Mouse (Mus musculus): Measurements from ENCODE around the gene Hist1h1d. TPM values are rescaled to one million over a fixed set of nuclear protein-coding genes. Genes with fewer than 3 reads are reported as not detected.
A peak's percentile ranks its signal among the peaks of the same experiment; 100 is the strongest.
"Not testable (repeated sequence)": the region's sequence is repeated elsewhere in the genome, so short reads cannot be mapped to it uniquely, and the experiment has no call there.

Gene Hist1h1d
- polyA plus RNA-seq, 1 experiment from 2014 or later, result 0.21 TPM

GRCm38 (mm10) chr13:23591206-23591605, 38.1 kb downstream of the Hist1h1d start:
- Histone ChIP-seq H3K27ac (ENCODE audit: low read depth, low read length) (no peak overlapping the region), H3K4me1 (replicated peaks; ENCODE audit: control insufficient read depth, insufficient read depth, low read length) (0 out of 2 replicates have a peak, but pooled peaks cover 10% of the 10 kb centered on the region), H3K4me2 (replicated peaks; ENCODE audit: low read depth) (no peak overlapping the region), H3K36me3 (ENCODE audit: control insufficient read depth, insufficient read depth) (no peaks in the 10 kb centered on the region), H3K9me3 (ENCODE audit: control insufficient read depth) (no peaks in the 10 kb centered on the region), H3K4me3 (ENCODE audit: low read depth, low read length) (no peak overlapping the region), H3K9ac (ENCODE audit: low read depth, low read length) (no peak overlapping the region), H3K27me3 (replicated peaks; ENCODE audit: control insufficient read depth, insufficient read depth, low read length) (no peaks in the 10 kb centered on the region)
- TF ChIP-seq CTCF (IDR thresholded peaks at IDR 0.05; ENCODE audit: low read depth), result no peak
- no peak for ATAC-seq
- 94% methylated on average over 7 of the region's 7 CpGs for WGBS

GRCm38 (mm10) chr13:23591886-23592285, 38.8 kb downstream of the Hist1h1d start:
- H3K27ac ChIP-seq (ENCODE audit: low read depth, low read length); H3K4me2 ChIP-seq (replicated peaks; ENCODE audit: low read depth); H3K4me3 ChIP-seq (ENCODE audit: low read depth, low read length); H3K36me3 ChIP-seq (ENCODE audit: control insufficient read depth, insufficient read depth); H3K9ac ChIP-seq (ENCODE audit: low read depth, low read length); ATAC-seq; H3K9me3 ChIP-seq (ENCODE audit: control insufficient read depth); H3K27me3 ChIP-seq (replicated peaks; ENCODE audit: control insufficient read depth, insufficient read depth, low read length); H3K4me1 ChIP-seq (replicated peaks; ENCODE audit: control insufficient read depth, insufficient read depth, low read length): not testable (repeated sequence)
- WGBS, result 81% methylated on average over 7 of the region's 7 CpGs

- 78% methylated on average over 7 of the region's 7 CpGs for WGBS
- H3K27me3 ChIP-seq (replicated peaks; ENCODE audit: control insufficient read depth, insufficient read depth, low read length), result no peaks in the 10 kb centered on the region
- H3K9me3 ChIP-seq (ENCODE audit: control insufficient read depth), result no peaks in the 10 kb centered on the region
- no peak overlapping the region for H3K4me2 ChIP-seq (replicated peaks; ENCODE audit: low read depth)
- peak overlapping the region; percentile 71 for H3K27ac ChIP-seq (ENCODE audit: low read depth, low read length)
- no peak overlapping the region for H3K4me3 ChIP-seq (ENCODE audit: low read depth, low read length)
- no peak overlapping the region for H3K9ac ChIP-seq (ENCODE audit: low read depth, low read length)
- no peaks in the 10 kb centered on the region for H3K36me3 ChIP-seq (ENCODE audit: control insufficient read depth, insufficient read depth)
- TF ChIP-seq CTCF (IDR thresholded peaks at IDR 0.05; ENCODE audit: low read depth), result no peak
- 0 out of 2 replicates have a peak, but pooled peaks cover 10% of the 10 kb centered on the region for H3K4me1 ChIP-seq (replicated peaks; ENCODE audit: control insufficient read depth, insufficient read depth, low read length)
- ATAC-seq, result no peak
Measured at GRCm38 (mm10) chr13:23592614-23593013, 39.6 kb downstream of the Hist1h1d start.

- Histone ChIP-seq H3K27ac (ENCODE audit: low read depth, low read length) (peak overlapping the region; percentile 71), H3K27me3 (replicated peaks; ENCODE audit: control insufficient read depth, insufficient read depth, low read length) (no peaks in the 10 kb centered on the region), H3K36me3 (ENCODE audit: control insufficient read depth, insufficient read depth) (no peaks in the 10 kb centered on the region), H3K9me3 (ENCODE audit: control insufficient read depth) (no peaks in the 10 kb centered on the region), H3K4me2 (replicated peaks; ENCODE audit: low read depth) (0 out of 2 replicates have a peak overlapping the region, but pooled peaks have one; percentile 10), H3K4me1 (replicated peaks; ENCODE audit: control insufficient read depth, insufficient read depth, low read length) (0 out of 2 replicates have a peak, but pooled peaks cover 10% of the 10 kb centered on the region), H3K4me3 (ENCODE audit: low read depth, low read length) (no peak overlapping the region), H3K9ac (ENCODE audit: low read depth, low read length) (no peak overlapping the region)
- 35% methylated on average over 5 of the region's 5 CpGs for WGBS
- peak; percentile 76 for ATAC-seq
- TF ChIP-seq CTCF (IDR thresholded peaks at IDR 0.05; ENCODE audit: low read depth), result no peak
Measured at GRCm38 (mm10) chr13:23593051-23593770, 40.1 kb downstream of the Hist1h1d start.

GRCm38 (mm10) chr13:23595185-23595584, 42.1 kb downstream of the Hist1h1d start:
- Histone ChIP-seq H3K27me3 (replicated peaks; ENCODE audit: control insufficient read depth, insufficient read depth, low read length) (no peaks in the 10 kb centered on the region), H3K4me3 (ENCODE audit: low read depth, low read length) (no peak overlapping the region), H3K9me3 (ENCODE audit: control insufficient read depth) (no peaks in the 10 kb centered on the region), H3K4me2 (replicated peaks; ENCODE audit: low read depth) (no peak overlapping the region), H3K27ac (ENCODE audit: low read depth, low read length) (peak overlapping the region; percentile 62; the same call in 1 of the 2 replicates), H3K36me3 (ENCODE audit: control insufficient read depth, insufficient read depth) (no peaks in the 10 kb centered on the region), H3K9ac (ENCODE audit: low read depth, low read length) (0 out of 2 replicates have a peak overlapping the region, but pooled peaks have one; percentile 7), H3K4me1 (replicated peaks; ENCODE audit: control insufficient read depth, insufficient read depth, low read length) (0 out of 2 replicates have a peak, but pooled peaks cover 10% of the 10 kb centered on the region)
- no peak for TF ChIP-seq CTCF (IDR thresholded peaks at IDR 0.05; ENCODE audit: low read depth)
- WGBS, result 43% methylated on average over 2 of the region's 2 CpGs
- ATAC-seq, result no peak

GRCm38 (mm10) chr13:23595622-23596372, 42.7 kb downstream of the Hist1h1d start:
- TF ChIP-seq CTCF (IDR thresholded peaks at IDR 0.05; ENCODE audit: low read depth), result no peak
- 50% methylated on average over 7 of the region's 7 CpGs for WGBS
- Histone ChIP-seq H3K9me3 (ENCODE audit: control insufficient read depth) (no peaks in the 10 kb centered on the region), H3K27me3 (replicated peaks; ENCODE audit: control insufficient read depth, insufficient read depth, low read length) (no peaks in the 10 kb centered on the region), H3K4me3 (ENCODE audit: low read depth, low read length) (no peak overlapping the region), H3K4me1 (replicated peaks; ENCODE audit: control insufficient read depth, insufficient read depth, low read length) (0 out of 2 replicates have a peak, but pooled peaks cover 10% of the 10 kb centered on the region), H3K4me2 (replicated peaks; ENCODE audit: low read depth) (no peak overlapping the region), H3K27ac (ENCODE audit: low read depth, low read length) (peak overlapping the region; percentile 62), H3K36me3 (ENCODE audit: control insufficient read depth, insufficient read depth) (no peaks in the 10 kb centered on the region), H3K9ac (ENCODE audit: low read depth, low read length) (0 out of 2 replicates have a peak overlapping the region, but pooled peaks have one; percentile 7)
- ATAC-seq, result peak; percentile 83

Data from intestine, postnatal 0 days (tissue).